ENCODE assay signal across 16 mouse cellular contexts in genomic region chr17:83246090-83246489, GRCm38 (mm10). TPM values are rescaled to one million over a fixed set of nuclear protein-coding genes. Genes with fewer than 3 reads are reported as not detected.
DNase-seq lines count a peak whose midpoint lies in the region; ATAC-seq and TF ChIP-seq lines count a peak whose summit lies in the region.
"Had no signal": no experiment of that assay in that cellular context is flagged by ENCODE, and none has a peak within 500 bp of the region (broad histone marks: within the 10 kb centered on the region; RNA-seq: fewer than 3 reads in every experiment).

No protein-coding gene starts in this region.

- no peak overlapping the region for H3K27ac ChIP-seq in forebrain, embryonic 13.5 days
- H3K27ac ChIP-seq in forebrain, embryonic 10.5 days = no peak overlapping the region
- no peak overlapping the region for H3K27ac ChIP-seq in neural tube, embryonic 11.5 days (ENCODE audit: low read depth, low read length)
- H3K27ac ChIP-seq in neural tube, embryonic 15.5 days (replicated peaks) = no peak overlapping the region
- no peak overlapping the region for H3K27ac ChIP-seq in hindbrain, embryonic 13.5 days
- no peak overlapping the region for H3K27ac ChIP-seq in neural tube, embryonic 13.5 days (replicated peaks)
- no peak overlapping the region for H3K27ac ChIP-seq in intestine, postnatal 0 days (ENCODE audit: low read depth, low read length)
- H3K27ac ChIP-seq: lung, embryonic 15.5 days had no signal

- ATAC-seq in forebrain, embryonic 13.5 days = peak; percentile 65
- ATAC-seq in neural tube, embryonic 11.5 days (ENCODE audit: insufficient read depth, low FRiP score, low TSS enrichment) = 0 out of 2 replicates have a peak, but pooled peaks have one; percentile 48
- no peak for ATAC-seq in neural tube, embryonic 15.5 days (ENCODE audit: low FRiP score)
- ATAC-seq in hindbrain, embryonic 13.5 days (ENCODE audit: low FRiP score) = peak; percentile 40
- ATAC-seq in neural tube, embryonic 13.5 days (ENCODE audit: low read depth) = peak; percentile 67; the same call in 1 of the 2 replicates
- ATAC-seq in intestine, postnatal 0 days = no peak

- DNase-seq in forebrain, embryonic 10.5 days (ENCODE audit: extremely low spot score, low spot score) = no peak
- DNase-seq in neural tube, embryonic 11.5 days (ENCODE audit: low spot score) = no peak
- no peak for DNase-seq in left cerebral cortex, adult 18-20 months (ENCODE audit: low spot score in 2 of 2)
- DNase-seq: adrenal gland, adult 8-10 months; B cell, adult 2 months; cerebellum, postnatal 36 days; heart, postnatal 14 days; kidney, adult 18-20 months; right cerebral cortex, postnatal 25 days had no signal

- H3K27me3 ChIP-seq in forebrain, embryonic 13.5 days = no peaks in the 10 kb centered on the region
- peaks cover 27% of the 10 kb centered on the region for H3K27me3 ChIP-seq in forebrain, embryonic 10.5 days (ENCODE audit: poor library complexity, severe bottlenecking)
- no peaks in the 10 kb centered on the region for H3K27me3 ChIP-seq in neural tube, embryonic 11.5 days (ENCODE audit: control insufficient read depth, insufficient read depth, low read length)
- no peaks in the 10 kb centered on the region for H3K27me3 ChIP-seq in neural tube, embryonic 15.5 days (replicated peaks)
- peaks cover 1% of the 10 kb centered on the region; the same call in 1 of the 2 replicates for H3K27me3 ChIP-seq in hindbrain, embryonic 13.5 days
- H3K27me3 ChIP-seq in neural tube, embryonic 13.5 days = peaks cover 9% of the 10 kb centered on the region; the same call in 1 of the 2 replicates
- no peaks in the 10 kb centered on the region for H3K27me3 ChIP-seq in intestine, postnatal 0 days (replicated peaks; ENCODE audit: control insufficient read depth, insufficient read depth, low read length)
- H3K27me3 ChIP-seq: lung, embryonic 15.5 days had no signal

- no peaks in the 10 kb centered on the region for H3K9me3 ChIP-seq in forebrain, embryonic 13.5 days (replicated peaks)
- no peaks in the 10 kb centered on the region for H3K9me3 ChIP-seq in forebrain, embryonic 10.5 days
- H3K9me3 ChIP-seq in neural tube, embryonic 11.5 days (ENCODE audit: control insufficient read depth, low read length) = no peaks in the 10 kb centered on the region
- no peaks in the 10 kb centered on the region for H3K9me3 ChIP-seq in neural tube, embryonic 15.5 days (replicated peaks)
- H3K9me3 ChIP-seq in hindbrain, embryonic 13.5 days = no peaks in the 10 kb centered on the region
- H3K9me3 ChIP-seq in neural tube, embryonic 13.5 days = no peaks in the 10 kb centered on the region
- no peaks in the 10 kb centered on the region for H3K9me3 ChIP-seq in intestine, postnatal 0 days (ENCODE audit: control insufficient read depth)
- H3K9me3 ChIP-seq: lung, embryonic 15.5 days had no signal

- WGBS in forebrain, embryonic 13.5 days = 65% methylated on average over 7 of the region's 7 CpGs
- 74% methylated on average over 7 of the region's 7 CpGs for WGBS in forebrain, embryonic 10.5 days
- 48% methylated on average over 7 of the region's 7 CpGs for WGBS in neural tube, embryonic 11.5 days
- 34% methylated on average over 7 of the region's 7 CpGs for WGBS in neural tube, embryonic 15.5 days
- 27% methylated on average over 7 of the region's 7 CpGs for WGBS in hindbrain, embryonic 13.5 days
- 28% methylated on average over 7 of the region's 7 CpGs for WGBS in neural tube, embryonic 13.5 days
- 64% methylated on average over 7 of the region's 7 CpGs for WGBS in intestine, postnatal 0 days

- H3K4me3 ChIP-seq in forebrain, embryonic 13.5 days = no peak overlapping the region
- no peak overlapping the region for H3K4me3 ChIP-seq in forebrain, embryonic 10.5 days
- H3K4me3 ChIP-seq in neural tube, embryonic 11.5 days (ENCODE audit: low read depth, low read length) = no peak overlapping the region
- H3K4me3 ChIP-seq in neural tube, embryonic 15.5 days (replicated peaks) = no peak overlapping the region
- no peak overlapping the region for H3K4me3 ChIP-seq in hindbrain, embryonic 13.5 days
- H3K4me3 ChIP-seq in neural tube, embryonic 13.5 days = no peak overlapping the region
- H3K4me3 ChIP-seq in intestine, postnatal 0 days (ENCODE audit: low read depth, low read length) = no peak overlapping the region
- H3K4me3 ChIP-seq: lung, embryonic 15.5 days had no signal

- no peaks in the 10 kb centered on the region for H3K36me3 ChIP-seq in forebrain, embryonic 13.5 days (ENCODE audit: poor library complexity, severe bottlenecking)
- no peaks in the 10 kb centered on the region for H3K36me3 ChIP-seq in forebrain, embryonic 10.5 days (replicated peaks)
- H3K36me3 ChIP-seq in neural tube, embryonic 11.5 days (ENCODE audit: control insufficient read depth, insufficient read depth, low read length) = no peaks in the 10 kb centered on the region
- H3K36me3 ChIP-seq in neural tube, embryonic 15.5 days = no peaks in the 10 kb centered on the region
- no peaks in the 10 kb centered on the region for H3K36me3 ChIP-seq in hindbrain, embryonic 13.5 days
- H3K36me3 ChIP-seq in neural tube, embryonic 13.5 days = no peaks in the 10 kb centered on the region
- H3K36me3 ChIP-seq in intestine, postnatal 0 days (ENCODE audit: control insufficient read depth, insufficient read depth) = no peaks in the 10 kb centered on the region
- H3K36me3 ChIP-seq: lung, embryonic 15.5 days had no signal

- H3K9ac ChIP-seq in forebrain, embryonic 13.5 days = no peak overlapping the region
- no peak overlapping the region for H3K9ac ChIP-seq in neural tube, embryonic 11.5 days (ENCODE audit: low read length)
- H3K9ac ChIP-seq in neural tube, embryonic 15.5 days (replicated peaks) = no peak overlapping the region
- H3K9ac ChIP-seq in hindbrain, embryonic 13.5 days = no peak overlapping the region
- no peak overlapping the region for H3K9ac ChIP-seq in neural tube, embryonic 13.5 days
- no peak overlapping the region for H3K9ac ChIP-seq in intestine, postnatal 0 days (ENCODE audit: low read depth, low read length)
- H3K9ac ChIP-seq: lung, embryonic 15.5 days had no signal

- TF ChIP-seq CTCF in intestine, postnatal 0 days (IDR thresholded peaks at IDR 0.05; ENCODE audit: low read depth) = no peak

- no peak overlapping the region for H3K4me2 ChIP-seq in forebrain, embryonic 13.5 days
- no peak overlapping the region for H3K4me2 ChIP-seq in neural tube, embryonic 11.5 days (ENCODE audit: low read depth)
- no peak overlapping the region for H3K4me2 ChIP-seq in neural tube, embryonic 15.5 days
- H3K4me2 ChIP-seq in hindbrain, embryonic 13.5 days = no peak overlapping the region
- no peak overlapping the region for H3K4me2 ChIP-seq in neural tube, embryonic 13.5 days
- H3K4me2 ChIP-seq in intestine, postnatal 0 days (replicated peaks; ENCODE audit: low read depth) = no peak overlapping the region
- H3K4me2 ChIP-seq: lung, embryonic 15.5 days had no signal

- no peaks in the 10 kb centered on the region for H3K4me1 ChIP-seq in forebrain, embryonic 13.5 days
- peaks cover 11% of the 10 kb centered on the region for H3K4me1 ChIP-seq in forebrain, embryonic 10.5 days
- H3K4me1 ChIP-seq in neural tube, embryonic 11.5 days (ENCODE audit: control insufficient read depth, insufficient read depth, low read length) = 0 out of 2 replicates have a peak, but pooled peaks cover 4% of the 10 kb centered on the region
- no peaks in the 10 kb centered on the region; the same call in 1 of the 2 replicates for H3K4me1 ChIP-seq in neural tube, embryonic 15.5 days
- H3K4me1 ChIP-seq in hindbrain, embryonic 13.5 days (replicated peaks) = peaks cover 7% of the 10 kb centered on the region; the same call in 1 of the 2 replicates
- peaks cover 12% of the 10 kb centered on the region for H3K4me1 ChIP-seq in neural tube, embryonic 13.5 days (replicated peaks)
- H3K4me1 ChIP-seq in intestine, postnatal 0 days (replicated peaks; ENCODE audit: control insufficient read depth, insufficient read depth, low read length) = 0 out of 2 replicates have a peak, but pooled peaks cover 4% of the 10 kb centered on the region

RNA-seq across cellular contexts. Expression of gene Pkdcc, which starts 31.0 kb away (rescaled TPM):
- 6.3 and 7.0 TPM in 2 replicates for polyA plus RNA-seq in forebrain, embryonic 13.5 days (2015; fragmentation: Nextera tagmentation; extraction: Ambion mirVana)
- 6.2 and 6.6 TPM in 2 replicates for polyA plus RNA-seq in forebrain, embryonic 10.5 days (2016; fragmentation: Nextera tagmentation; extraction: Ambion mirVana)
- polyA plus RNA-seq in neural tube, embryonic 11.5 days (2014; fragmentation: Nextera tagmentation; extraction: Ambion mirVana) = 15.5 and 17.5 TPM in 2 replicates
- polyA plus RNA-seq in neural tube, embryonic 15.5 days (2015; fragmentation: Nextera tagmentation; extraction: Ambion mirVana) = 4.5 and 9.7 TPM in 2 replicates
- polyA plus RNA-seq in hindbrain, embryonic 13.5 days (2015; fragmentation: Nextera tagmentation; extraction: Ambion mirVana) = 4.4 and 5.7 TPM in 2 replicates
- 4.2 and 6.1 TPM in 2 replicates for polyA plus RNA-seq in neural tube, embryonic 13.5 days (2015; fragmentation: Nextera tagmentation; extraction: Ambion mirVana)
- 10 to 100 TPM; 12.4 to 15.5 TPM for total RNA-seq in left cerebral cortex, adult 18-20 months (2021)
- polyA plus RNA-seq in intestine, postnatal 0 days (2015; fragmentation: Nextera tagmentation; extraction: Ambion mirVana) = 15.8 and 17.5 TPM in 2 replicates
- total RNA-seq: megakaryocyte-erythroid progenitor cell, adult 5-6 weeks had no signal

Comparison
In these comparisons a context has a peak if more than half of its experiments do, and no peak if none do; other contexts are left out.
1. ATAC-seq: peak in forebrain, embryonic 13.5 days (single experiment), neural tube, embryonic 11.5 days (single experiment), hindbrain, embryonic 13.5 days (single experiment) and neural tube, embryonic 13.5 days (single experiment); none in neural tube, embryonic 15.5 days (single experiment) and intestine, postnatal 0 days (single experiment).